Mouse (Mus musculus): ENCODE data around the gene Adcyap1.

DNA sequence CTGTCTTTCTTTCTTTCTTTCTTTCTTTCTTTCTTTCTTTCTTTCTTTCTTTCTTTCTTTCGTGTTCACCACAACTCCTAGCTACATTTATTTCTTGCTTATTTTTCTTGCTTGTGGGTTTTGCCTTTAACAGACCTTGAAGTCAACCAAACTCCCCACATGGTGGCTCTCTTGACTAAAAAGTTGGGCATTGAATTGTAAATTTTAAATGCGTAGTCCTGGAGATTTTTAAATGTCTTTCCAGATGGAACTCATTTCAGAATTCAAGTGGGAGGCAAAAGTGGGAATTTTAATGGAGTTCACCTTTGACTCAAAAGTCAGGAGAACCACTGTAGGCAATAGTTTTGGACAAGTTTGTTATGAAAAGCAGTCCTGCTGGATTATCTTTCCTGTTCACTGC, 2.0 kb upstream of the Adcyap1 start:
- no peak for TF ChIP-seq CTCF (IDR thresholded peaks at IDR 0.05; ENCODE audit: extremely low read depth, insufficient read depth, low read length)
- TF ChIP-seq POLR2A (IDR thresholded peaks at IDR 0.05; ENCODE audit: extremely low read depth, insufficient read depth, low read length), result no peak
